ENCODE assay signal across 8 mouse cellular contexts in the genomic region with DNA sequence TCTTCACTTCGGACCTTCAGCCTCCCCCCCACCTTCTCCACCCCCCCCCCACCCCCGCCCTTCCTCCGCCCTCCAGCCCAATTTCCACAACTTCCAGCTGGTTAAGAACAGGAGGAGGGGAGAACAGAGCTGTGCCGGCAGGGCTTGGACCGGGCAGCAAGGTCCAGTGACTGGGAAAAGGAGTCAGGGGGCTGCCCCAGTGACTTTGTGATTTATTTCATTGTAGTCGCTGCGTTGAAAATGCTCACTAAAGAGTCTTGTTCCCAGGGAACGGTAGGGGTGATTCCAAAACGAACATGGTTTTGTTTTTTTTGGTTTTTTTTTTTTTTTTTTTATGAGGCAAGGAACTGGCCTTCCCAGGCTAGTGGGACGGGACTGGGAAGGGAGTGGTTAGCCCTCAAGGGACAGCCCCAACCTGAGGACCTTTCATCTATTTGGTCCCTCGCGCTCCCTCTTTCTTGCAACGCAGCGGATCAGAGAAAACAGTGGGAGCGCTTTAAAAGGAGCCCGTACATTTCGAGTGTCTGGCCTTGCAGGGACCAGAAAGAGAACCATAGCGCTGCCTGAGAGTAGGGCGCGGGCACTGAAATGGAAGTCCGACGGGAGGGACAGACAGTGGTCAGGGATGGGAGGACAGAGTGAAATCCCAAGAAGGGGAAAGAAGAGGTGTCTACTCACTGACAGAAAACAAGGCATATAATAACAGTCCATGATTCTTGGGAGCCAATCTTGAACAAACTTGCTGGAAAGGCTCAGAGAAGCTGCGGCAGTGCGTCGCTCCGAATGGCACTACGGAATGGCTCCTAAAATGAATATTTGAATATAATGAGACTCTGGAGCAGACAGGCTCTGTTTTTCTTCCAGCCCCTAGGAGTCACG. TPM values are rescaled to one million over a fixed set of nuclear protein-coding genes. Genes with fewer than 3 reads are reported as not detected.
DNase-seq lines count a peak whose midpoint lies in the region; ATAC-seq lines count a peak whose summit lies in the region.

No protein-coding gene starts in this region.

- H3K36me3 ChIP-seq in forebrain, embryonic 14.5 days (ENCODE audit: control insufficient read depth, insufficient read depth, low read length): no peaks in the 10 kb centered on the region
- peaks cover 3% of the 10 kb centered on the region; the same call in 1 of the 2 replicates for H3K36me3 ChIP-seq in midbrain, embryonic 10.5 days

- no peak; the same call in 1 of the 2 replicates for ATAC-seq in forebrain, embryonic 14.5 days

- DNase-seq in kidney, adult 11 months: peak; percentile 34
- DNase-seq in kidney, postnatal 14 days: no peak
- DNase-seq in forebrain, embryonic 14.5 days (ENCODE audit: low spot score): no peak
- peak; percentile 47 for DNase-seq in kidney, adult 18-20 months
- DNase-seq in midbrain, embryonic 10.5 days (ENCODE audit: low spot score): peak; percentile 40
- no peak for DNase-seq in layer of hippocampus, adult 18-20 months (ENCODE audit: low spot score in 2 of 2)
- no peak for DNase-seq in retina, postnatal 1 day
- DNase-seq in right cerebral cortex, postnatal 4 days: no peak

- under 1% methylated on average over 28 of the region's 28 CpGs for WGBS in forebrain, embryonic 14.5 days
- under 1% methylated on average over 28 of the region's 28 CpGs for WGBS in midbrain, embryonic 10.5 days

- peaks cover 87% of the 10 kb centered on the region for H3K27me3 ChIP-seq in forebrain, embryonic 14.5 days (replicated peaks; ENCODE audit: control insufficient read depth, insufficient read depth, low read length)
- peaks cover 99% of the 10 kb centered on the region for H3K27me3 ChIP-seq in midbrain, embryonic 10.5 days (ENCODE audit: low read depth, poor library complexity, severe bottlenecking)

- peak overlapping the region; percentile 42 for H3K4me3 ChIP-seq in forebrain, embryonic 14.5 days (ENCODE audit: low read depth, low read length)
- peak overlapping the region; percentile 63 for H3K4me3 ChIP-seq in midbrain, embryonic 10.5 days

- no peak overlapping the region for H3K27ac ChIP-seq in forebrain, embryonic 14.5 days (ENCODE audit: low read depth, low read length)
- no peak overlapping the region; the same call in 1 of the 2 replicates for H3K27ac ChIP-seq in midbrain, embryonic 10.5 days (replicated peaks)

- peak overlapping the region; percentile 80 for H3K4me2 ChIP-seq in forebrain, embryonic 14.5 days (ENCODE audit: low read length)

- no peak overlapping the region; the same call in 1 of the 2 replicates for H3K9ac ChIP-seq in forebrain, embryonic 14.5 days (ENCODE audit: low read length)

- peaks cover 12% of the 10 kb centered on the region for H3K4me1 ChIP-seq in forebrain, embryonic 14.5 days (ENCODE audit: control insufficient read depth, insufficient read depth, low read length)
- H3K4me1 ChIP-seq in midbrain, embryonic 10.5 days: peaks cover 55% of the 10 kb centered on the region

- no peaks in the 10 kb centered on the region for H3K9me3 ChIP-seq in forebrain, embryonic 14.5 days (replicated peaks; ENCODE audit: control insufficient read depth, low read length)
- H3K9me3 ChIP-seq in midbrain, embryonic 10.5 days (replicated peaks): no peaks in the 10 kb centered on the region

RNA-seq across cellular contexts. Expression of a gene that starts 3.8 kb away (rescaled TPM):
- 1.2 and 1.7 TPM in 2 replicates for polyA plus RNA-seq in forebrain, embryonic 14.5 days (2014; fragmentation: Nextera tagmentation; extraction: Ambion mirVana)
- polyA plus RNA-seq in midbrain, embryonic 10.5 days (2016; fragmentation: Nextera tagmentation; extraction: Ambion mirVana): 9.5 and 10.8 TPM in 2 replicates
- 1 to 10 TPM; 1.2 to 3.0 TPM for total RNA-seq in layer of hippocampus, adult 18-20 months (2021)

RNA-seq across cellular contexts. Expression of a gene that starts 7.5 kb away (rescaled TPM):
- not detected in 2 replicates for polyA plus RNA-seq in forebrain, embryonic 14.5 days (2014; fragmentation: Nextera tagmentation; extraction: Ambion mirVana)
- not detected in 2 replicates for polyA plus RNA-seq in midbrain, embryonic 10.5 days (2016; fragmentation: Nextera tagmentation; extraction: Ambion mirVana)
- total RNA-seq in layer of hippocampus, adult 18-20 months (2021): not detected

Comparison
In these comparisons a context has a peak if more than half of its experiments do, and no peak if none do; other contexts are left out.
1. DNase-seq: peak in kidney, adult 11 months (single experiment), kidney, adult 18-20 months (single experiment) and midbrain, embryonic 10.5 days (single experiment); none in kidney, postnatal 14 days (single experiment), forebrain, embryonic 14.5 days (single experiment), layer of hippocampus, adult 18-20 months (0 of 2), retina, postnatal 1 day (single experiment) and right cerebral cortex, postnatal 4 days (single experiment).